19 mouse cellular contexts compared by ENCODE assay signal in the genomic region with DNA sequence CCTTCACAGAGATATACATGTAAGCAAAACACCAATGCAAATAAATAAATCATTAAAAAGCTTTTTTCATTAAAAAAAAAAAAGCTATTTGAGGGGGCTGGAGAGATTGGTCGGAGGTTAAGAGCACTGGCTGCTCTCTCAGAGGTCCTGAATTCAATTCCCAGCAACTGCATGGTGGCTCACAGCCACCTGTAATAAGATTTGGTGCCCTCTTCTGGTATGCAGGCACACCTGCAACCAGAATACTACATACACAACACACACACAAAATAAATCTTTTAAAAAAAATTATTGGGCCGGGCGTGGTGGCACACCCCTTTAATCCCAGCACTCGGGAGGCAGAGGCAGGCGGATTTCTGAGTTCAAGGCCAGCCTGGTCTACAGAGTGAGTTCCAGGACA. TPM values are rescaled to one million over a fixed set of nuclear protein-coding genes. Genes with fewer than 3 reads are reported as not detected.
A peak's percentile ranks its signal among the peaks of the same experiment; 100 is the strongest.
DNase-seq lines count a peak whose midpoint lies in the region; TF ChIP-seq lines count a peak whose summit lies in the region.
"Had no signal": no experiment of that assay in that cellular context is flagged by ENCODE, and none has a peak within 500 bp of the region (broad histone marks: within the 10 kb centered on the region; RNA-seq: fewer than 3 reads in every experiment).

No protein-coding gene starts in this region.

- H3K4me1 ChIP-seq in E14TG2a.4 (replicated peaks; ENCODE audit: low read depth, low read length): peaks cover 6% of the 10 kb centered on the region; the same call in 1 of the 2 replicates
- no peaks in the 10 kb centered on the region for H3K4me1 ChIP-seq in bone marrow, adult 2 months (ENCODE audit: control insufficient read depth, insufficient read depth, low read length)
- H3K4me1 ChIP-seq: embryonic facial prominence, embryonic 15.5 days; heart, embryonic 13.5 days; neural tube, embryonic 13.5 days; stomach, embryonic 15.5 days had no signal

- no peak overlapping the region for H3K4me3 ChIP-seq in layer of hippocampus, adult 2 months
- no peak overlapping the region for H3K4me3 ChIP-seq in E14TG2a.4 (replicated peaks; ENCODE audit: low read length)
- H3K4me3 ChIP-seq in bone marrow, adult 2 months (replicated peaks; ENCODE audit: control insufficient read depth, low read depth, low read length): no peak overlapping the region
- H3K4me3 ChIP-seq: embryonic facial prominence, embryonic 15.5 days; heart, embryonic 13.5 days; neural tube, embryonic 13.5 days; stomach, embryonic 15.5 days had no signal

- H3K9me3 ChIP-seq in E14TG2a.4 (ENCODE audit: low read length): no peaks in the 10 kb centered on the region
- H3K9me3 ChIP-seq: embryonic facial prominence, embryonic 15.5 days; G1E; heart, embryonic 13.5 days; neural tube, embryonic 13.5 days; stomach, embryonic 15.5 days had no signal

- DNase-seq in layer of hippocampus, adult 2 months (ENCODE audit: low spot score in 2 of 2): no peak
- no peak for DNase-seq in layer of hippocampus, postnatal 14 days (ENCODE audit: low spot score in 2 of 2)
- DNase-seq in 416B (ENCODE audit: low read depth): peak; percentile 34
- DNase-seq in retina, embryonic 14.5 days (ENCODE audit: low spot score): no peak
- no peak for DNase-seq in T-cell, adult 2 months (ENCODE audit: low spot score)
- DNase-seq: cerebellum, postnatal 14 days; gastrocnemius, postnatal 36 days; kidney, adult 11 months; lung, postnatal 36 days; thymus, postnatal 14 days had no signal

- H3K36me3 ChIP-seq in E14TG2a.4 (ENCODE audit: insufficient read depth, low read length): peaks cover 98% of the 10 kb centered on the region

- H3K27ac ChIP-seq in layer of hippocampus, adult 2 months: no peak overlapping the region
- H3K27ac ChIP-seq in bone marrow, adult 2 months (ENCODE audit: control insufficient read depth, insufficient read depth, low read depth, low read length, poor library complexity): no peak overlapping the region
- H3K27ac ChIP-seq: embryonic facial prominence, embryonic 15.5 days; heart, embryonic 13.5 days; neural tube, embryonic 13.5 days; stomach, embryonic 15.5 days had no signal

- H3K27me3 ChIP-seq in E14TG2a.4 (ENCODE audit: insufficient read depth, low read length): no peaks in the 10 kb centered on the region
- H3K27me3 ChIP-seq: embryonic facial prominence, embryonic 15.5 days; heart, embryonic 13.5 days; neural tube, embryonic 13.5 days; stomach, embryonic 15.5 days had no signal

- WGBS in bone marrow, adult 2 months: 89% methylated on average over 5 of the region's 5 CpGs

- TF ChIP-seq CTCF in layer of hippocampus, adult 2 months (conservative IDR thresholded peaks at IDR 0.05): peak; percentile 55
- TF ChIP-seq CTCF in E14TG2a.4 (conservative IDR thresholded peaks at IDR 0.05; ENCODE audit: low read length): peak; percentile 61
- peak; percentile 22; the same call in 1 of the 2 replicates for TF ChIP-seq CTCF in bone marrow, adult 2 months (IDR thresholded peaks at IDR 0.05; ENCODE audit: control insufficient read depth, insufficient read depth, low read length)

- TF ChIP-seq POLR2A in bone marrow, adult 2 months (IDR thresholded peaks at IDR 0.05; ENCODE audit: borderline replicate concordance, control insufficient read depth, low read depth, low read length): no peak

RNA-seq across cellular contexts. Expression of gene St13, which starts 13.6 kb away (rescaled TPM):
- total RNA-seq in layer of hippocampus, adult 2 months (2021): 100 to 1,000 TPM; 163 to 171 TPM
- 100 to 1,000 TPM; 155 to 183 TPM for total RNA-seq in layer of hippocampus, postnatal 14 days (2021)
- polyA plus RNA-seq in bone marrow, adult 2 months (2011; ENCODE audit: insufficient read depth, insufficient read length, low replicate concordance, missing spikeins): 60.5 and 119 TPM in 2 replicates

RNA-seq across cellular contexts. Expression of gene Xpnpep3, which starts 13.6 kb away (rescaled TPM):
- 10 to 100 TPM; 17.0 to 17.9 TPM for total RNA-seq in layer of hippocampus, adult 2 months (2021)
- total RNA-seq in layer of hippocampus, postnatal 14 days (2021): 10 to 100 TPM; 12.3 to 13.8 TPM
- 5.4 and 5.9 TPM in 2 replicates for polyA plus RNA-seq in bone marrow, adult 2 months (2011; ENCODE audit: insufficient read depth, insufficient read length, low replicate concordance, missing spikeins)

RNA-seq across cellular contexts. Expression of gene Dnajb7, which starts 21.8 kb away (rescaled TPM):
- total RNA-seq in layer of hippocampus, adult 2 months (2021): not detected
- under 1 TPM in 1 of 2 experiments, not detected in 1; 0.38 TPM for total RNA-seq in layer of hippocampus, postnatal 14 days (2021)
- not detected in 2 replicates for polyA plus RNA-seq in bone marrow, adult 2 months (2011; ENCODE audit: insufficient read depth, insufficient read length, low replicate concordance, missing spikeins)
- total RNA-seq: gastrocnemius, postnatal 36 days; left cerebral cortex, adult 8-10 months had no signal
- polyA plus RNA-seq: G1E; large intestine, adult 2 months had no signal

RNA-seq across cellular contexts. Expression of gene Slc25a17, which starts 25.7 kb away (rescaled TPM):
- total RNA-seq in layer of hippocampus, adult 2 months (2021): 10 to 100 TPM; 41.5 to 47.6 TPM
- 10 to 100 TPM; 57.6 to 63.6 TPM for total RNA-seq in layer of hippocampus, postnatal 14 days (2021)
- polyA plus RNA-seq in bone marrow, adult 2 months (2011; ENCODE audit: insufficient read depth, insufficient read length, low replicate concordance, missing spikeins): 12.4 and 13.7 TPM in 2 replicates
